Mouse (Mus musculus): ENCODE results near the gene Txnrd2.

The Txnrd2 gene

GRCm38 (mm10) chr16:18418756-18419602 is 7.2 kb upstream of the Txnrd2 start:
- DNase-seq, result no peak

DNA sequence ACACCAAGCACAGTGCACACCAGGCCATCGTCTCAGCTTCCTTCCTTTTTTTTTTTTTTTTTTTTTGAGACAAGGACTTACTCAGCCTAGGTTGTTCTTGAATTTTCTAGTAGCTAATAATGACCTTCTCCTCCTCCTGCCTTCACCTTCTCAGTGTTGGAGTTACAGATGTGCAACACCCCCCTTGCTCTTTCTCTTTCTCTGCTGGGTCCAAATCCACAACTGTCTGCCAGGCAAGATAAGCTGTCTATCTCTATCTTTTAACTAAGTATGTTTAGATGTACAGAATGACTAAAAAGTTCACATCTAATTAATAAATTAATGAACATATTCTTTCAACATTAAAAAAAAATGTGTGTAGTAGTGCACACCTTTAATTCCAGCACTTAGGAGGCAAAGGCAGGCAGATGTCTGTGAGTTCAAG is 6.6 kb upstream of the Txnrd2 start:
- no peak for DNase-seq

- no peak for DNase-seq
Measured at GRCm38 (mm10) chr16:18420571-18420970, 5.6 kb upstream of the Txnrd2 start.

DNA sequence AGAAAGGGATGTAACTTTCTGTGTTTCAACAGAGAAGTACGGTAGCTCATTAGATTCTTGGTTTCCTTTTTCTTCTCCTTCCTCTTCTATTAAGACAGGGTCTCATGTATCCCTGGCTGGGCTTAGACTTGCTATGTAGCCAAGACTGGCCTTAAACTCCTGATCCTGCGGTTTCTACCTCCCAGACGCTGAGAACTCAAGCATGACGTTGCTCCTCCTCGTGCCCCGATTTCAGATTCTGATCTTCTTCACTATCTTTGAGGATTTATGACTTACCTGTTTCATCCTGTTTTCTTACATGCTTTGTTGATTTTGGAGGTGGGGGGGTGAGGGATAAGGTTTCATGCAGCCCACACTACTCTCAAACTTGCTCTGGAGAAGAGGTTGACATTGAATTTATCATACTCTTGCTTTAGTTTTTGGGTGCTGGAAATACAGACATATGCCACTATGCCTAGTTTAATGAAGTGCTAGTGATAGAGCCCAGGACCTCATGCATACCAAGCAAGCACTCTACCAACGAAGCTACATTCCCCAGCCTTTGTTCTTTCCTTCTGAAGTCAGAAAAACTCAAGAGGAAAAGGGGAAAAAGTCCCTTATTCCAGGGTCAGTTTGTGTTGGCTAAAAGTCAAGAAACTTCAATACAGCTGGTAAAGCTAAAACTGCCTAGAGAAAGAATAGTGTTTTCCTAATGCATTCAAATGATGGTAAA is 2.8 kb upstream of the Txnrd2 start:
- DNase-seq, result no peak

GRCm38 (mm10) chr16:18423915-18424265 is 2.3 kb upstream of the Txnrd2 start:
- no peak for DNase-seq

- DNase-seq, result no peak
Measured at GRCm38 (mm10) chr16:18424364-18425045, 1.7 kb upstream of the Txnrd2 start.

DNA sequence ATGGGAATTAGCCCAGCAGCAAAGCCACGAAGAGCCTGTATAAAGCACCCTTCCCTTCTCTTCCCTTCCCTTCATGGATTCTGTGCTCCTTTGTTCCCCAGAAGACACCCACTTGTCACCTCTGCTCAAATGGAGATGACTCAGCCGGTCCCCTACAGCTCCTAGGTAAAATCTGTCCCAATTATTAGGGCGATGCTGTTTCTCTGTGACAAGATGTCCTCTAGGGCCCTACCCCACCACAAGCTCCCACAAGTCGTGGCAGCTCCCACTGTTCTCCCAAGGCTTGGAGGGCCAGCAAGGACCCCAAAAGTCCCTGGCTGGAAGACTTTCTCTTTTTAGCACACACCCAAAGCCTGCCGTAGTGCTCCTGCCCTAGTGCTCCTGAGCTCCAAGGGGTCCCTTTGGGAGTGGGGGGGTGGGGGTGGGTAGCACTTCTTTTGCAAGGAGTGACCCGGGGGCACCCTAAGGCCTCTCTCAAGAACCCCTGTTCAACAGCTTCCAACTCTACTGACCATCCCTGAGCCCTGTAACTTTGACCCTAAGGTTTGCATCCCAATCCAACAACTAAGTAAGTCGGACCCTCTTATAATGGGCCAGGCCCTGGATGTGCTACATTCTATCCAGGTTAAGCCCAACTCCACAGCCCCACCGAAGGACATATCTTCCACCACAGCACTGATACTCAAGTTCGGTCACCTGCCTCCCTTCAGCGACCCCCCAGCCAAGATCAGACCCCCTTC is 539 bp upstream of the Txnrd2 start:
- DNase-seq, result no peak

DNA sequence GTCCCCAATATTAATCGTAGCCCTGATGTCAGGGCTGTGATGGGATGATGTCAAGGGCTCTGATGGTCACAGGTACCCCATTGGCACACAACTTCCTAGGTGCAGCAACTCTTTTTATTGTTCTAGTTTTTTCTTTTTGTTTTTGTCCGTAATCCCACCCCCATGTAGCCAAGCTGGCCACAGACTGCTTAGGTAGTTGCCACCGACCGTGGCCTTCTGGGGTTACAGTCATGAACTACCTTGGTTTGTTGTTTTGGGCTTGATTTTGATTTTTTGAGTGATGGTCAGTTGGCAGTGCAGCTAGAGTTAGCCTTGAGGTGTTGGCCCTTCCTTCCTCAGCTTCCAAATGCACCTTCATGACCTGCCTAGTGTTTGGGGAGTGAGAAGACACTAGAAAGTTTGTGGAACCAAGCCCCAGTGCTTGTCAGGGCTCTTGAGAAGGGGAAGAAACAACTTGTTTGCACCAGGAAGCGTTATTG is 657 bp downstream of the Txnrd2 start, which contains the start of gene Comt:
Gene Comt (minus strand): TSS at position 51 of the 479 bp plus-strand sequence.
- DNase-seq, result no peak

DNA sequence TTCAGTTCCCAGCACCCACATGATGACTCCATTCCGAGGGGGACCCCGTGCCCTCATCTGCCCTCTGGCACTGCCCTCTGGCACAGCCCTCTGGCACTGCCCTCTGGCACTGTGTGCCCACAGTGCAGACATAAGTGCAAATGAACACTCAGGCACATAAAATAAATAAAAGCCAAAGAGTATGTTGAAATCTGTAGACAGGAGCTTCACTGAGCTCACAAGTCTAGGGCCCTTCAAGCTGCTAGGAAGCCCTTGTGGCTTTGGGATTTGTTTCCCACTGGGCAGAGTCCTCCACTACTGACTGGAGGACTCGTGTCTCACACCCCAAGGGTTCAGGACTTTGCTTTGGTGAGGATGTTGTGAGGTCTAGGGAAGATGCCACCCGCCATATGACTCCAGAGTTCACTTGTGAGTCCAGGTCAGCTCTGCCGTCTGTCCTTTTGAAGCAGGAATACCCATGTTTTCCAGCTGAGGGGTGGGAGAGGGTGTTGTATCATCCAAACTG is 1.9 kb downstream of the Txnrd2 start:
- DNase-seq, result no peak

GRCm38 (mm10) chr16:18428516-18429042 is 2.4 kb downstream of the Txnrd2 start:
- no peak for DNase-seq

DNA sequence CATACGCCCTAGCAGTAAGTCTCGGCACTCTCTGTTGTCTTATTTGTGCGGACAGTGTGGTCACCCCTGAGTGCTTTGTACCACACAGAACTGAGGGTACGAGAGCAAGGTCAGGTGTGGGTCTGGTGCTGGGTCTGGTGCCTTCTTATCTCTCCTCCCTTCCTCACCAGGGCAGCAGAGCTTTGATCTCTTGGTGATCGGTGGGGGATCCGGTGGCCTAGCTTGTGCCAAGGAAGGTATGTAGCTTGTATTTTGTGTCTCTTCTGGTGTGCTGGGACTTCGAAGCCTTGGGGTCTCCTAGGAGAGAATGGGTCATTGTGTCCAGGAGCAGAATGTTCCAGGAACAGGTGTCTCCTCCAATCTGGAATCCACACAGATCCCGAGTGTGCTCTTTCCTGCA is 3.5 kb downstream of the Txnrd2 start:
- no peak for DNase-seq

DNA sequence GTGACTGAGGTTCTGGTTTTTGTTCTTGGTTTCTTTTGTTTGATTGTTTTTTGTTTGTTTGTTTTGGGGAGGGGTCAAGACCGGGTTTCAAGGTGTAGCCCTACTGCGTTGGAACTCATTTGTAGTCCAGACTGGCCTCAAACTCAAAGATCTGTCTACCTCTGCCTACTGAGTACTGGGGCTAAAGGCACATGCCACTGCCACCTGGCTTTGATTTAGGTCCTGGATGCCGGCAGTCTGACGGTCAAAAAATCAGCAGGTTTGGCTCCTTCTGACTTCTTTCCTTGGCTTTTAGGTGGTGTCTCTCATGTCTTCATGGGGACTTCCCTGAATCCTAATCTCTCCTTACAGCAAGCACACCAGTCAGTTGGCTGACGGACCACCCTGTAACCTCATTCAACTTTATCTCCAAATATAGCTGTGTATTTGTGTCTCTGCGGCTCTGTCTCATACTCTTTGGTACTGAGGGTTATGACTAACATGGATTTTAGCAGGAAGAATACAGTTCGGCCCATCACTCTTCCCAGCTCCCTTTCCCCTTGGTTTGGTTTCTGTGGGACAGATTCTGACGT is 4.5 kb downstream of the Txnrd2 start:
- DNase-seq, result no peak

DNA sequence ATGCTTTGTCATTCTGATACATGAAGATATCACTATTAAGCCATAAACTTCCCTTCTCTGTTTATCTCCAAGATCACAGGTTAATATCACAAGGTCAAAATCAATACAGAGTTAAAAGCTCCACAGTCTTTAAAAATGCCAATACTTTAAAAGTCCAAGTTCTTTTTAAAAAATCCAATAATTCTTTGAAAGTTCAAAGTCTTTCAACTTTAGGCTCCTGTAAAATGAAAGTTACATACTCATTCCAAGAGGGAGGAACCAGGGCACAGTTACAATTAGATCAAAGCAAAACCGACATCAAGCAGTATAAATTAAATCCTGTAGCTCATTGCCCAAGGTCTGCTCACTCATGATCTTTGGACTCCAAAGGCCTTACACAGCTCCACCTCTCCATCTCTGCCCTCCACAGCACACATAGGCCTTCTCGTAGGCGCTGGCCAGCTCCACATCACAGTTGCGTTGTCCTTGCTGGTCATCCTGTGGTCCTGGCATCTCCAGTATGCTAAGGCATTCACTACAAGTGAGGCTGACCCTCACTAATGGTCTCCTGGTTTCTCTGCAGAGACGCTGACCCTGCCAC is 7.2 kb downstream of the Txnrd2 start:
- DNase-seq, result peak; percentile 10

GRCm38 (mm10) chr16:18436128-18436527 is 9.9 kb downstream of the Txnrd2 start:
- DNase-seq, result no peak

DNA sequence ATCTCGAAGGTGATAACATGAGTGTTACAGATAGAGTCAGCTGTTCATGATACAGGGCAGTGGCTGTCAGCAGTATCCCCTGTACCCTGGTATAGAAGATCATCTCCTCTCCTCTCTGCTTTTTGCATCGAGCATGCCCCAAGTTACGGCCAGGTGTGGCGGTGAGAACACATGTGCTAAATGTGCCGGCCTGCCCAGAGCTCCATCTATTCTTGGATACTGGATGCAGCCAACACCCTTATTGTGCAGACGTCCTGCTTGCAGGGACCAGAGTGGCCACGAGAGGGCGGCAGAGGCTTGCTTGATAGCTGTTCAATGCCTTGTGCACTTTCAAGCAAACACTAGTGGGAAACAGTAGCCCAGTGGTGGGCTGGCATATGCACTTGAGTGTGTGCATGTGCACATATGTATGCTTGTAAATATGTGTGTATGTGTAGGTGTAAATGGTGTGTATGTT is 17.2 kb downstream of the Txnrd2 start:
- DNase-seq, result peak; percentile 93

GRCm38 (mm10) chr16:18447243-18447642 is 21.1 kb downstream of the Txnrd2 start:
- no peak for DNase-seq

DNA sequence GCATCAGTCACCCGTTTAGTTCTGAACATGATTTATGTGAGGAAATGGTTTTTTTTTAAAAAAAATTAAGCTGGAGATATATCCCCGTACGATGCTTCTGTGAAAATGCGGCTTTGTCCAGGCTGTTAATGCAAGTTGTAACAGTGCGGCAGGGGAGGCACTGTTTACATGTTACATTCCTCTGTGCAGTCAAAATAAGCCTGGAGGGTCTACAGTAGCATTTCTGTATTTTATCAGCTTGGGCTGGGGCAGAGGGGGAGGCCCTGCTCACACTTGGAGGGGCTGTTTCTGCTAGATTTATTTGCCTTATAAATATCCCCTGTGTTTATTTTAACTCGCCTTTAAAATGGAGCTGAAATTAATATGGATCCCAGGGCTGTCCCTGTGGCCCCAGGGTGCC is 21.9 kb downstream of the Txnrd2 start:
- DNase-seq, result no peak

DNA sequence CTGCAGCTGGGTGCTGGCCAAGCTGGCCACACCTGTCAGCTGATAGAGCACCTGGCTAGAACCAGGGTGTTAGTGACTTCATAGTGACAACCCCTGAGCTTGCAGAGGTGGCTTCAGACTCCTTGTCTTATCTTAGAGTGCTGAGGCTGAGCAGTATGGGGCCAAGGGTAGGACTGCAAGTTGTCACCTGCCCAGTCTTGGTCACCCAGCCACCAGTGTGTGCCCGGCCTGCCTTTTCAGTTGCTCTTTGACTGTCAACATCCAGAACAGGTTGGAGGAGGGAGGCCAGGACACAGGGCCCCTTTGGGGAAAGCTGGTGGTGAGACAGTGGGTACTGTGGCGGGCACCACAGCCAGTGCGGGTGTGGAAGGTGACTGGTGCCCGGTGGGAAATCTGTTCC is 22.8 kb downstream of the Txnrd2 start:
- no peak for DNase-seq

DNA sequence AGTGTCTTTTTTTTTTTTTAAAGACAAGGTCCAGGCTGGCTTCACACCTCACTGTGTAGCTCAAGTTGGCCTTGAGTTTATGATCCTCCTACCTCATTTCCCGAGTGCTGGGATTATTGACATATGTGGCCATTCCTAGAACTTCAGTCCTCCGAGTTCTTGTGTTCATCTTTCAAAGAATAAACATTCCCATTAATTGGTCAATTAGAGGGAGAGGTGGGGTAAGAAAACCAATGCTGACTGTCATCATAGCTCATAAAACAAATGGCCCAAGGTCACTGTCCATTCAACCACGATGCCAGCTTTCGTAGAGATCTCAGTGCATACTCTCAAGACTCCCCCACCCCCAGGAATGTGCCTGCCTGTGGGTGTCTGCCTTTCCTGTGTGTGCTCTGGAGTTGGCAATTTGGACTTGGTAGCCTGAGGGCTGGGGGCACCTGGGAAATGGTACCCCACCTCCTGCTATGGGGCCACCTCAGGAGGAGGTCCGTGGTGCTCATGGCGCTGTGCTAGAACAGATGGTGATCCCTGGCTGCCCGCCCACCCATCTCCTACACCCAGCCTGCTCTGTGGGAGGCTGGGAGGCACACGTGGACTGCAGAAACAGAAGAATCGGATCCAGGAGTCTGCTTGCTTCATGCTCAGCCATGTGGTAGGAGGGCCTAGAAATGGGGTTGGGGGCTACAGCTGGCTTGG is 25.4 kb downstream of the Txnrd2 start:
- DNase-seq, result peak; percentile 29

- no peak for DNase-seq
Measured at GRCm38 (mm10) chr16:18452361-18452862, 26.2 kb downstream of the Txnrd2 start.

DNA sequence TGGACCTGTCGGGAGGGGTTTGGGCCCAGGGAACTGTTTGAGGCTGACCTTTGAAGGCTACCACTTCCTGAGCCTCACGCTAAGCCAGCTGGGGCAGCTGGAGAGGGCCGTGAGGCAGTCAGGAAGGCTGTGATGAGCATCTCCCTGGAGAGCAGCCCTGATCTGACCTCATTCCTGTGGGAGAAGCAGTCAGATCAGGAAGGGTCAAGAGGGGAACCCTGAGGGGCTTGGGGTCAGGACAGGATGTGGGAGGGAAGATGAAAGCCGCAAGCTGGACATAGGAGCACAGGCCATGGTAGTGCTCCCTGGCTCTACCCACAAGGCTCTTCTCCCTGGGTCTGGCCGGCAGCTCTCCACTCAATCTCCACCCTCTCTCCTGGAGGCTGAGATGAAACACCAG is 27.7 kb downstream of the Txnrd2 start:
- DNase-seq, result peak; percentile 50
